Mouse (Mus musculus) liver, adult 2 months (tissue): ENCODE measurements around the gene Man1c1.

Experiments used
- CTCF ChIP-seq: fragments of 200-500 bp; IDR thresholded peaks from 2 replicates; pipeline ENCODE4 v1.5.1; 2011; ENCODE audit warnings: low read depth, low read length, control low read depth
- POLR2A ChIP-seq: fragments of 200-500 bp; IDR thresholded peaks from 2 replicates; pipeline ENCODE4 v1.6.1; 2011; ENCODE audit warnings: low read length, control low read depth; ENCODE audit not compliant: insufficient read depth; ENCODE audit errors: extremely low read depth

GRCm38 (mm10) chr4:134578407-134578806 is 125.7 kb downstream of the Man1c1 start:
- TF ChIP-seq POLR2A = no peak
- no peak for TF ChIP-seq CTCF
